Mouse (Mus musculus): ENCODE data around the gene Cstad. TPM values are rescaled to one million over a fixed set of nuclear protein-coding genes. Genes with fewer than 3 reads are reported as not detected.

Gene Cstad
- polyA plus RNA-seq, 1 experiment = 1.2 TPM

- no peak for DNase-seq (ENCODE audit: low read depth)
Measured at GRCm38 (mm10) chr2:30595796-30596195, 956 bp downstream of the Cstad start.

DNA sequence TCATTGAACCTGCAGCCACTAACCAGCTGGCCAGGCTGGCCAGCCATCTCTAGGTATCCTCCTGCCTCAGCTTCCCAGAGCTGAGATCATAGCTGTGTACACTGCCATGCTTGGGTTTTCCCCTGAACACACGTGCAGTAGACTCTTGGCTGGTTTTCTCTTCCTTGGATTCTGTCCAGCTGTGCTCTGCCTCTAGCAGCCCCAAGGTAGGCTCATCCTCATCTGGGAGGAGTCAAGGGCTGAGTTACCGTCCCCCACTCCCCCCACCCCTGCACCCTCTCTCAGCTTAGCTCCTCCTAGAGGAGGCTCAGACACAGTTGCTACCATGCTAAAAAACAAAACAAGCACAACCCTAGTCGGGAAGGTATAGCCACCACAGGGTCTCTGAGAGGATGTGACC is 4.8 kb downstream of the Cstad start:
- no peak for DNase-seq (ENCODE audit: low read depth)

DNA sequence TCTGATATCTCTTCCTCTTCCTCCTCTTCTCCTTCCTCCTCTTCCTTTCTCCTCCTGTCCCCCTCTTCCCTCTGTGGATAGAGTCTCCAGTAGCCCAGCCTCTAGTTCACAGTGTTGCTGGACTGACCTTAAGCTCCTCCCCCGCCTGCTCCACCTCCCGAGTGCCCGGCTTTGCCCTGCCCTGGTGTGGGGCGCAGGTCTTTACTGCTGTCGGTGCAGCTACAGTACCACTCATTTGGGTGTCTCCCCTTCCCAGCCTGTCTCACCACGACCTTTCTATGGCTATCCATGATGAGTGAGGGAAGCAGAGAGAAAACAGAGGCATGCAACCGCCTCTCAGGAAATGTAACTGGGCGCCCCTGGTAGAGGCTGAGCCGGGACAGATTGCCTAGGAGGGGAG is 5.5 kb downstream of the Cstad start:
- no peak for DNase-seq (ENCODE audit: low read depth)

- DNase-seq (ENCODE audit: low read depth) = no peak
Measured at GRCm38 (mm10) chr2:30600965-30601841, 6.4 kb downstream of the Cstad start.

GRCm38 (mm10) chr2:30602451-30602850 is 7.6 kb downstream of the Cstad start:
- no peak for DNase-seq (ENCODE audit: low read depth)

- no peak for DNase-seq (ENCODE audit: low read depth)
Measured at GRCm38 (mm10) chr2:30603731-30604130, 8.9 kb downstream of the Cstad start.

- DNase-seq (ENCODE audit: low read depth) = no peak
Measured at GRCm38 (mm10) chr2:30604880-30605761, 10.3 kb downstream of the Cstad start.

DNA sequence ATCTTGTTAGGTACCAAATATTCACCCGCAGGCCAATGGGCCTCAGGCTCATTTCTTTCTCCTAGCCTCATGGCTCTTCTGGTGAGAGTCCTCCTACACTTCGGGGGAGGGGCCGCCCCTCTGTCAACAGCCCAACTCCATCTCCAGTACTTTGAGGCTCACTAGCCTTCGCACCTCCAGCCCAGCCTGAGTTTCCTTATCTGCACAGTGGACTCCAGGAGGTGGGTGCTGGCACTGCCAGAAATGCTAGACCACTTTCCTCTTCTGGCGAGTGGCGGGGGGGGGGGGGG is 10.9 kb downstream of the Cstad start:
- no peak for DNase-seq (ENCODE audit: low read depth)

GRCm38 (mm10) chr2:30606621-30607052 is 11.8 kb downstream of the Cstad start:
- no peak for DNase-seq (ENCODE audit: low read depth)

DNA sequence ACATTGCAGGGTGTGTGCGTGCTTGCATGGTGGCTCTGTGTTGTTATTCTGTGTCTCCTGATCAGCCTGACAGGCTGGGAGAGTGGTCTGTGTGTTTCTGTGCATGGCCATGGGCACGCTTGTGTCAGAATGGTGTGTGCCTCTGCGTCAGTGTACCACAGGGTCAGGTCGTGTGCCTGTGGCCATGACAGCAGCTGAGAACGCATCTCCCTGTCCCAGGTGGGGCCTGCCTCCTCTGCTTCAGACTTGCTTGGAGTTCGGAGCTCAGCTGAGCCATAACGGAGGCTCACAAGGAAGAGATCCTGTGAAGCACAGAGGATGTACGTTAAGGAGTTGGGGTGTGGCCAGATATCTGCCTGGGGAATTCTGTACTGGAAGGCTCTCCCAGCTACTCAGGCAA is 13.1 kb downstream of the Cstad start:
- DNase-seq (ENCODE audit: low read depth) = no peak

- DNase-seq (ENCODE audit: low read depth) = no peak
Measured at GRCm38 (mm10) chr2:30608690-30609201, 13.9 kb downstream of the Cstad start.

- DNase-seq (ENCODE audit: low read depth) = no peak
Measured at GRCm38 (mm10) chr2:30613574-30613973, 18.7 kb downstream of the Cstad start.

- DNase-seq (ENCODE audit: low read depth) = no peak
Measured at GRCm38 (mm10) chr2:30614151-30614923, 19.5 kb downstream of the Cstad start.

DNA sequence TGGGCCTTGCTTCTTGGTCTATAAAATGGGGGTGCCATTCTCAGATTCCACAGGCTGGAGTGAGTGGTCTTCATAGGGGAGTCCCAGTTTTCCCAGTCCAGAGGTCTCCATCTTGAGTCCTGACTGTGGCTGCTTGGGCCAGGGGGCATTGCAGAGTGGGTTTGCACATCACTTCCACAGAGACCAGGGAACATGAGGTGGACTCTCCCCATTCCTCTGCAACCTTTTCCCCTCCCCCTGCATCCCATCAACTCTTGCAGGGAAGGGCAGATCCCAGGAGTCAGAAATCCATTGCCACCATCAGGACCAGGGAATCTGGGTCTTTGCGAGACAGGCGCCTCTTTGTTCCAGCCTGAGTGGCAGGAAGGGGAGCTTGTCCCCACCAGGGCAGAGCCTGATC is 21.0 kb downstream of the Cstad start:
- DNase-seq (ENCODE audit: low read depth) = no peak

DNA sequence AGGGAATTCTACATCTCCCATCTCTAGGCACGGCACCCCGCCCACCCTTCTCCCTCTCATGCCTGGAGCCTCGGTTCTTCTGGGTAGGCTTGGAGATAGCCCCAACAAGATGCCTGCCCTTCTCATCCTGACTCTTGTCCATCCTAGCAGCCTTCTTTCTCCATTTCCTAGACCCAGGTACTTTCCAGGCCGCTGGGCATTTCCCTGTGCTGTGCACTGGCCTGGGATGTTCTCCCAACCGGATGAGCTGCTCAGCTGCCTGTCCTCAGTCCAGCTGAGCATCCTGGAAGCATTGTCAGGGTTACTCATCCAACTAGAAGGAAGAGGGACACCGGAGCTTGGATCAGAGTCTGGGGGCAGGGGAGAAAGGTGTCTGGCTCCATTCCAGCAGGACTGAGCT is 21.6 kb downstream of the Cstad start:
- DNase-seq (ENCODE audit: low read depth) = no peak

DNA sequence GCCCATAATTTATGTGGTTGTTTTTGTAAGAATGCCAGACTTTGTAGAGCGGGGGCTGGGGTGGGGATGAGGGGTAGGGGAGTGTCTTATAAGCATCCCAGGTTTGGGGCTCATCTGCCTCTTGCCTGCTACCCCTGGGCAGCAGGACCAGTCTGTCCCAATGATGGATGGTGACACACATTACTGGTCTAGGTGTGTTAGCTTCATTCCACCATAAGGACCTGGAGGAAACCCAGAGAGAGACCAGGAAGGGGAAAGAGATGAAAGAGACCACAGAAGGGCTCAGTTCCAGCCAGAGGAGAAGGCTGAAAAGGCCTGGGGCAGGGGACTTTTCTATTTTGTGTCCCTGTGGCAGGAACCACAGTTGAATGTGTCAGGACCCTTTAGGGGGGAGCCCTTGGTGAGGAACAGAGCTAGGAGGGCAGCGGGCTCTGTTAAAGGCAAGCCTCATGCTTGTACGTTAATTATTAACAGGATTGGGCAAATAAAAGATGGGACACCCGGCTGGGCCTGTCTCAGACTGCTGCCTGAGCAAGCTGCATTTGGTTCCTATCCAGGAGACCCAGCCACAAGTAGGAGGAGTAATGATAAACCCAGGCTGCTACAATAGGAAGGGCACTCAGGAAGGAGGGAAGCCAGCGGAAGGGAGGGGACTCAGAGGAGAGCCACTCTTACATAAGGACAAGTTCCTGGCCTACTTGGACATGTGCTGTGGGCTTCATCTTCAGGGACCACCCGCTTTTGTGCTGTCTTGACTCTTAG is 23.8 kb downstream of the Cstad start:
- DNase-seq (ENCODE audit: low read depth) = no peak

DNA sequence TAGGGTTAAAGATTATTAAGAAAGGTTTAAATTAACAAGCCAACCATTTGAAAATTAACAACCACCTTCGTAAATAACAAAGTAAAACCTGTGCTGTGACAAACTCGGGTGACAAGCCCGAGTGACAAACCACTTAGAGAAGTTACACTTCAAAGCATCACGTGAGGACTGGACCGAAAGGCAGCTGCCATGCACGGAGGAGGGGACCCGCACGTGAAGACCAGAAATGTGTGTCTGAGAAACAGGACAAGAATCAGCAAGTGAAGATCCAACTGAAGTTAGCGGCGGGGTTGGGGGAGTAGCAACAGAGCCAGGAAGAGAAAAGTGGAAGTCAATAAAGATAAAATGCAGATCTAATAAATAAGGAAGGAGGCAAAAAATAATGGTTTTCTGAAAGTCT is 29.0 kb downstream of the Cstad start:
- no peak for DNase-seq (ENCODE audit: low read depth)

GRCm38 (mm10) chr2:30625296-30625826 is 30.5 kb downstream of the Cstad start:
- no peak for DNase-seq (ENCODE audit: low read depth)

DNA sequence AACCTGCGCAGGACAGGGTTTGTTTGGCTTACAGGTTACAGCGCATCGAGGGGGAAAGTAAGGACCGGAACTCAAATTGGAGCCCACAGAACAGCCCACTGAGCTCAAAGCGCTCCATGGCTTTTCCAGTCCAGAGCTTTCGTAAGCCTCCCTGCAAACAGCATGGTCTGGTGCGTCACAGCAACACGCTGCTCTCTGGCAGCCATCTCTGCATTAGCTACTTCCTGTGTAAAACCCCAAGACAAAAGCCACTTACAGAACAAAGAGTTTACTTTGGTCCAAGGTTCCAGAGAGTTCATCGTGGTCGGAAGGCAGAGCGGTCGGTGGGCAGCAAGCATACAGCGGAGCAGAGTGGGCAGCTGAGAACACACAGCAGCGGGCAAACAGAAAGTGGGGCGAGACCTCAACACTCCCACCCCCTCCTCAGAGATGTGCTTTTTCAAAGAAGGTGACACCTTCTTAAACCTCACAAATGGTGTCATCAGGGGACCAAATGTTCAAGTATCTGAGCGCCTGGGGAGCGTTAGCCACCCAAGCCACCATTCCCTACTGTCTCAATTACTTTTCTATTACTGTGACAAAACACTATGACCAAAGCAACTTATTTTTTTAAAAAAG is 31.3 kb downstream of the Cstad start:
- DNase-seq (ENCODE audit: low read depth) = no peak

DNA sequence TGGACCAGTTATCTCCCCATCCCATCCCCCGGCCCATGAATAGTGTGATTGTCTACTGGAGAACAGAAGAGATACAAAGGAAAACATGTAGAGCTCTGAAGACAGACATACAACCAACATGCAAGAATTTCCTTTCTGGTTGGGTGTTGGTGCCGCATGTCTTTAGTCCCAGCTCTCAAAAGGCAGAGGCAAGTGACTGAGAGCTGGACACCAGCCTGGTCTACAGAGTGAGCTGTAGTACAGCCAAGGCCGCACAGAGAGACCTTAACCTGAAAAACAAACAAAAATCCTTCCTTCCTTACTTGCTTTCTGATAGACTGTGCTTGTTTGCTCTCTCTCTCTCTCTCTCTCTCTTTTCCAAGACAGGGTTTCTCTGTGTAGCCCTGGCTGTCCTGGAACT is 32.5 kb downstream of the Cstad start:
- no peak for DNase-seq (ENCODE audit: low read depth)

GRCm38 (mm10) chr2:30628374-30628773 is 33.5 kb downstream of the Cstad start:
- DNase-seq (ENCODE audit: low read depth) = no peak

All from gonadal fat pad, adult 2 months (tissue).